Mouse (Mus musculus) c-Kit-negative CD71-positive TER-119-positive erythroid progenitor cells, embryonic 14.5 days (primary cell): ENCODE measurements around the gene Fn3krp.

Experiments
- DNase-seq: peaks from one replicate; pipeline ENCODE4 v3.0.0-alpha.2; 2013; ENCODE audit warnings: low read depth, low spot score

Gene Fn3krp

GRCm38 (mm10) chr11:121420830-121421552 is at the start of gene Fn3krp:
Gene Fn3krp, plus strand, starts transcription at chr11:121421401.
- peak; percentile 99 for DNase-seq

- DNase-seq = no peak
Measured at GRCm38 (mm10) chr11:121373305-121373704, 47.9 kb upstream of the Fn3krp start.

- no peak for DNase-seq
Measured at GRCm38 (mm10) chr11:121378644-121379043, 42.6 kb upstream of the Fn3krp start.

GRCm38 (mm10) chr11:121380294-121380693 is 40.9 kb upstream of the Fn3krp start:
- DNase-seq = no peak

- peak; percentile 68 for DNase-seq
Measured at GRCm38 (mm10) chr11:121387750-121388553, 33.2 kb upstream of the Fn3krp start, which contains the start of gene Rab40b. Gene Rab40b, minus strand, starts transcription at chr11:121388251.

- DNase-seq = no peak
Measured at GRCm38 (mm10) chr11:121388554-121388945, 32.7 kb upstream of the Fn3krp start.

- no peak for DNase-seq
Measured at GRCm38 (mm10) chr11:121390793-121391192, 30.4 kb upstream of the Fn3krp start.

- DNase-seq = no peak
Measured at GRCm38 (mm10) chr11:121392405-121392804, 28.8 kb upstream of the Fn3krp start.

- no peak for DNase-seq
Measured at GRCm38 (mm10) chr11:121407366-121408155, 13.6 kb upstream of the Fn3krp start.

GRCm38 (mm10) chr11:121414762-121415161 is 6.4 kb upstream of the Fn3krp start:
- DNase-seq = no peak

GRCm38 (mm10) chr11:121415351-121415750 is 5.8 kb upstream of the Fn3krp start:
- no peak for DNase-seq

GRCm38 (mm10) chr11:121417971-121418370 is 3.2 kb upstream of the Fn3krp start:
- DNase-seq = no peak

- no peak for DNase-seq
Measured at GRCm38 (mm10) chr11:121418932-121419331, 2.3 kb upstream of the Fn3krp start.

GRCm38 (mm10) chr11:121420379-121420778 is 822 bp upstream of the Fn3krp start:
- DNase-seq = no peak

GRCm38 (mm10) chr11:121421553-121422173 is 462 bp downstream of the Fn3krp start:
- no peak for DNase-seq

- peak; percentile 79 for DNase-seq
Measured at GRCm38 (mm10) chr11:121433397-121433796, 12.2 kb downstream of the Fn3krp start.

GRCm38 (mm10) chr11:121434156-121435155 is 13.3 kb downstream of the Fn3krp start, which contains the start of gene Fn3k:
Gene Fn3k, plus strand, starts transcription at chr11:121434913.
- peak; percentile 75 for DNase-seq

GRCm38 (mm10) chr11:121437236-121437635 is 16.0 kb downstream of the Fn3krp start:
- DNase-seq = no peak

- DNase-seq = no peak
Measured at GRCm38 (mm10) chr11:121439686-121440292, 18.6 kb downstream of the Fn3krp start.

- DNase-seq = no peak
Measured at GRCm38 (mm10) chr11:121441653-121442052, 20.5 kb downstream of the Fn3krp start.
